Mouse (Mus musculus) urinary bladder, postnatal 14 days (tissue): Measurements from ENCODE around the gene Tent2.
"Not testable (repeated sequence)": the region's sequence is repeated elsewhere in the genome, so short reads cannot be mapped to it uniquely, and the experiment has no call there.

ENCODE experiments used
- DNase-seq: peaks from one replicate; pipeline ENCODE4 v3.0.0; 2021; ENCODE audit warnings: low spot score

Gene Tent2

GRCm38 (mm10) chr13:93191831-93192645 lies at the start of gene Tent2:
Gene Tent2, minus strand, starts transcription at chr13:93192385.
- DNase-seq, result peak; percentile 94

GRCm38 (mm10) chr13:93241180-93241579 lies 49.0 kb upstream of the Tent2 start:
- DNase-seq, result no peak

- DNase-seq, result no peak
Measured at GRCm38 (mm10) chr13:93239561-93239960, 47.4 kb upstream of the Tent2 start.

GRCm38 (mm10) chr13:93239134-93239533 lies 46.9 kb upstream of the Tent2 start:
- DNase-seq, result no peak

- no peak for DNase-seq
Measured at GRCm38 (mm10) chr13:93237677-93238398, 45.7 kb upstream of the Tent2 start.

GRCm38 (mm10) chr13:93234267-93235039 lies 42.3 kb upstream of the Tent2 start:
- no peak for DNase-seq

- DNase-seq, result no peak
Measured at GRCm38 (mm10) chr13:93232335-93232734, 40.1 kb upstream of the Tent2 start.

GRCm38 (mm10) chr13:93231016-93231415 lies 38.8 kb upstream of the Tent2 start:
- DNase-seq, result no peak

- no peak for DNase-seq
Measured at GRCm38 (mm10) chr13:93211741-93212140, 19.6 kb upstream of the Tent2 start.

- no peak for DNase-seq
Measured at GRCm38 (mm10) chr13:93192646-93193026, 451 bp upstream of the Tent2 start.

GRCm38 (mm10) chr13:93189416-93189815 lies 2.8 kb downstream of the Tent2 start:
- no peak for DNase-seq

- DNase-seq, result no peak
Measured at GRCm38 (mm10) chr13:93188738-93189137, 3.4 kb downstream of the Tent2 start.

GRCm38 (mm10) chr13:93187792-93188191 lies 4.4 kb downstream of the Tent2 start:
- DNase-seq, result not testable (repeated sequence)

GRCm38 (mm10) chr13:93180351-93180750 lies 11.8 kb downstream of the Tent2 start:
- DNase-seq, result no peak

GRCm38 (mm10) chr13:93179522-93179921 lies 12.7 kb downstream of the Tent2 start:
- no peak for DNase-seq

GRCm38 (mm10) chr13:93177571-93177970 lies 14.6 kb downstream of the Tent2 start:
- no peak for DNase-seq

- no peak for DNase-seq
Measured at GRCm38 (mm10) chr13:93163303-93163702, 28.9 kb downstream of the Tent2 start.

GRCm38 (mm10) chr13:93162456-93162855 lies 29.7 kb downstream of the Tent2 start:
- DNase-seq, result no peak

- DNase-seq, result no peak
Measured at GRCm38 (mm10) chr13:93158261-93158660, 33.9 kb downstream of the Tent2 start.

GRCm38 (mm10) chr13:93153280-93153679 lies 38.9 kb downstream of the Tent2 start:
- DNase-seq, result no peak

- DNase-seq, result peak; percentile 87
Measured at GRCm38 (mm10) chr13:93144336-93145167, 47.6 kb downstream of the Tent2 start, which contains the start of gene Cmya5. Gene Cmya5, minus strand, starts transcription at chr13:93144724.
